Mouse (Mus musculus) liver, embryonic 14.5 days (tissue): ENCODE data around the gene Ddx6. TPM values are rescaled to one million over a fixed set of nuclear protein-coding genes. Genes with fewer than 3 reads are reported as not detected.

Experiments used
- ATAC-seq: fragments of 200-750 bp; cut with Nextera tagmentation; 2 replicates; pipeline ENCODE4 v1.8.0; 2017; ENCODE audit warnings: moderate number of reproducible peaks, mild to moderate bottlenecking, moderate library complexity; ENCODE audit not compliant: insufficient read depth
- DNase-seq, 3 experiments: peaks; one replicate each; pipeline ENCODE4 v3.0.0-alpha.2; 2012 to 2013; ENCODE audit warnings: low read depth in 3 of 3, low spot score in 3 of 3
- H3K27ac ChIP-seq: fragments of 300-500 bp; sonication (generic); 2 replicates; pipeline ENCODE4 v1.5.1; 2014; ENCODE audit warnings: moderate library complexity, mild to moderate bottlenecking, control low read depth, inconsistent platforms
- H3K27me3 ChIP-seq: fragments of 300-500 bp; sonication (generic); 2 replicates; pipeline ENCODE4 v1.6.1; 2014; ENCODE audit warnings: mild to moderate bottlenecking, low read length, moderate library complexity; ENCODE audit not compliant: control insufficient read depth, insufficient read depth
- H3K36me3 ChIP-seq: fragments of 300-500 bp; sonication (generic); replicated peaks from 2 replicates; pipeline ENCODE4 v1.6.1; 2014; ENCODE audit warnings: low read depth; ENCODE audit not compliant: control insufficient read depth, insufficient read depth
- H3K4me1 ChIP-seq, 2 experiments: fragments of 200-500 bp in 1 of 2; fragments of 300-500 bp in 1 of 2; sonication (generic) in 1 of 2; replicated peaks; 2 replicates each; pipeline ENCODE4 v1.6.1; 2012 to 2014; ENCODE audit warnings: antibody characterized with exemption in 1 of 2, inconsistent platforms in 1 of 2, low read length in 1 of 2; ENCODE audit not compliant: control insufficient read depth in 2 of 2, insufficient read depth in 2 of 2
- H3K4me2 ChIP-seq: fragments of 300-500 bp; sonication (generic); 2 replicates; pipeline ENCODE4 v1.6.1; 2014; ENCODE audit warnings: low read depth, mild to moderate bottlenecking, control low read depth, moderate library complexity
- H3K4me3 ChIP-seq, 2 experiments: fragments of 200-500 bp in 1 of 2; fragments of 300-500 bp in 1 of 2; sonication (generic) in 1 of 2; 2 replicates each; pipeline ENCODE4 v1.5.1; 2012 to 2014; ENCODE audit warnings: low read depth in 2 of 2, low read length in 2 of 2, mild to moderate bottlenecking in 2 of 2, control low read depth in 1 of 2, inconsistent platforms in 1 of 2, moderate library complexity in 1 of 2; ENCODE audit not compliant: insufficient read depth in 1 of 2
- H3K9ac ChIP-seq: fragments of 300-500 bp; sonication (generic); replicated peaks from 2 replicates; pipeline ENCODE4 v1.6.1; 2014; ENCODE audit warnings: mild to moderate bottlenecking, control low read depth, moderate library complexity
- H3K9me3 ChIP-seq: fragments of 300-500 bp; sonication (generic); 2 replicates; pipeline ENCODE4 v1.6.1; 2016; ENCODE audit warnings: low read length, mixed read lengths; ENCODE audit not compliant: control insufficient read depth
- CTCF ChIP-seq: IDR thresholded peaks from 2 replicates; pipeline ENCODE4 v1.5.1; 2016; ENCODE audit warnings: antibody characterized with exemption, low read depth, control low read depth
- EP300 ChIP-seq: IDR thresholded peaks from 2 replicates; pipeline ENCODE4 v1.6.1; 2016; ENCODE audit warnings: antibody characterized with exemption, low read depth
- WGBS: fragments of 180-500 bp; shearing (Covaris S2); extraction: QIAGEN DNeasy Blood & Tissue Kit; methylation state at CpG from one replicate; pipeline ENCODE4 v1.1.7; 2014; ENCODE audit not compliant: insufficient replicate concordance; 5-methylcytosine and 5-hydroxymethylcytosine counted together
- polyA plus RNA-seq, 2 experiments: library from polyadenylated mRNA; depleted of rRNA in 1 of 2; stranded (reverse) in 1 of 2; unstranded in 1 of 2; fragments of >200 nt; fragmentation: Nextera tagmentation in 1 of 2; extraction: Ambion mirVana in 1 of 2; gene quantifications; 2 replicates each; pipeline versions ENCODE4 v1.2.1 to v1.2.3; 2012 to 2014

The Ddx6 gene
- polyA plus RNA-seq, 2 experiments: 4.4 to 9.4 TPM

- no peak for DNase-seq
- peaks cover 11 to 12% of the 10 kb centered on the region in 2 experiments for H3K4me1 ChIP-seq
- H3K4me3 ChIP-seq: no peak overlapping the region
- no peak overlapping the region for H3K4me2 ChIP-seq
- WGBS: 70% methylated on average over 4 of the region's 4 CpGs
- H3K9ac ChIP-seq: no peak overlapping the region
- H3K27me3 ChIP-seq: no peaks in the 10 kb centered on the region
- H3K9me3 ChIP-seq: no peaks in the 10 kb centered on the region
- ATAC-seq: no peak
- no peak overlapping the region for H3K27ac ChIP-seq
- no peaks in the 10 kb centered on the region for H3K36me3 ChIP-seq
- TF ChIP-seq EP300 (no peak), CTCF (no peak)
Measured at GRCm38 (mm10) chr9:44593221-44593620, 11.5 kb upstream of the Ddx6 start.

GRCm38 (mm10) chr9:44593886-44594285 is 10.8 kb upstream of the Ddx6 start:
- H3K9ac ChIP-seq: no peak overlapping the region
- no peaks in the 10 kb centered on the region for H3K9me3 ChIP-seq
- no peak overlapping the region for H3K4me2 ChIP-seq
- H3K27ac ChIP-seq: no peak overlapping the region
- H3K4me1 ChIP-seq: peaks cover 5 to 7% of the 10 kb centered on the region in 2 experiments; a peak in 3 of 4 replicates
- H3K36me3 ChIP-seq: no peaks in the 10 kb centered on the region
- DNase-seq (no peak), ATAC-seq (no peak)
- WGBS: 72% methylated on average over 4 of the region's 4 CpGs
- H3K4me3 ChIP-seq: no peak overlapping the region
- TF ChIP-seq EP300 (no peak), CTCF (no peak)
- no peaks in the 10 kb centered on the region; the same call in 1 of the 2 replicates for H3K27me3 ChIP-seq

- Histone ChIP-seq H3K9me3 (no peaks in the 10 kb centered on the region), H3K27me3 (no peaks in the 10 kb centered on the region; the same call in 1 of the 2 replicates), H3K4me1 (peaks cover 5 to 11% of the 10 kb centered on the region in 2 experiments; a peak in 3 of 4 replicates), H3K4me3 (no peak overlapping the region), H3K9ac (no peak overlapping the region), H3K4me2 (no peak overlapping the region), H3K36me3 (no peaks in the 10 kb centered on the region), H3K27ac (no peak overlapping the region)
- ATAC-seq (no peak), DNase-seq (no peak)
- TF ChIP-seq CTCF (no peak), EP300 (no peak)
- WGBS: 70% methylated on average over 9 of the region's 9 CpGs
Measured at GRCm38 (mm10) chr9:44594901-44595536, 9.7 kb upstream of the Ddx6 start.

DNA sequence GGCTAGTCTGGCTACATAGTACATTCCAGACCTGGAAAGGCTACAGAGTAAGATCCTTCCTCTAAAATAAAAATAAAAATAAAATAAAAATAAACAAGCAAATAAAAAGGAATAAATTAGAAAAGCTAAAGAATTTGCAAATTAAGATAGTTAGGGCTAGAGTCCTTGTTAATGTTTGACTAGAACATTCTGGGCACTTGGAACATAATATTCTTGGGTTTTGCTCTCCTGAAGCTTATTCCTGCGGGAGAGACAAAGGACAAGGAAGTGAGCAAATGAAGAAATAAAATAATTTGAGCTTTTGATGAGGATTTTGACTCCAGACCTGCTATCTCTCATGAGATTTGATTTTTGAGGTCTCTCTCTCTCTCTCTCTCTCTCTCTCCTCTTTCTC is 9.2 kb upstream of the Ddx6 start:
- Histone ChIP-seq H3K4me3 (no peak overlapping the region), H3K27me3 (no peaks in the 10 kb centered on the region; the same call in 1 of the 2 replicates), H3K9me3 (no peaks in the 10 kb centered on the region), H3K4me1 (peaks cover 5 to 11% of the 10 kb centered on the region in 2 experiments; a peak in 3 of 4 replicates), H3K27ac (no peak overlapping the region), H3K9ac (no peak overlapping the region), H3K36me3 (no peaks in the 10 kb centered on the region), H3K4me2 (no peak overlapping the region)
- 50% methylated on average over 1 of the region's 1 CpGs for WGBS
- ATAC-seq (no peak), DNase-seq (no peak)
- TF ChIP-seq EP300: no peak
- no peak for TF ChIP-seq CTCF

DNA sequence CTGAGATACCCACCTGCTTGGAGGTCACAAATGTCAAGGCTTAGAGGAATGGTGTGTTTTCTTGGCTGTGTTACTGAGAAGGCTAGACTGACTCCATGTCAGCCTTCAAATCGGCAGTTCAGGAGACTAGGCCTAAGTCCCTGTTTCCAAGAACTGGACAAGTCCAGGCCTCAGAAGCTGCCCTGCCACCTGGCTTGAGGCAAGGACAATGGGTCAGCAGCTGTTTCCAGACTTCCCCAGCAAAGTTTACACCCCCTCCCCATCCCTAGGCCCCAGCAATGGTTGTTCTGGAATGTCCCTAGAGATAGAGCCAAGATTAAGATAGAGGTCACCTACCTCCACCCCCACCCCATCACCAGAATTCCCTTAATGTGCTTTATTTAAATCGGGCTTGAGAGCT is 7.0 kb upstream of the Ddx6 start:
- H3K9me3 ChIP-seq: no peaks in the 10 kb centered on the region
- H3K27ac ChIP-seq: no peak overlapping the region
- 66% methylated on average over 2 of the region's 2 CpGs for WGBS
- no peaks in the 10 kb centered on the region; the same call in 1 of the 2 replicates for H3K27me3 ChIP-seq
- H3K36me3 ChIP-seq: no peaks in the 10 kb centered on the region
- DNase-seq: no peak
- no peak overlapping the region for H3K9ac ChIP-seq
- no peak overlapping the region for H3K4me2 ChIP-seq
- no peak for ATAC-seq
- H3K4me3 ChIP-seq: no peak overlapping the region
- no peak for TF ChIP-seq EP300
- TF ChIP-seq CTCF: no peak
- peaks cover 2 to 7% of the 10 kb centered on the region in 2 experiments; a peak in 3 of 4 replicates for H3K4me1 ChIP-seq
